Mouse (Mus musculus) adipose tissue, adult 10 weeks (tissue): Measurements from ENCODE around the gene Cyp4a12a. TPM values are rescaled to one million over a fixed set of nuclear protein-coding genes. Genes with fewer than 3 reads are reported as not detected.

Experiments
- polyA plus RNA-seq: library from polyadenylated mRNA; stranded (reverse); fragments of 350-450 nt; fragmentation: Illumina TruSeq; extraction: RNeasy Lipid Tissue Mini Kit (QIAGEN cat#74804); gene quantifications from one replicate; pipeline ENCODE4 v1.2.3, GENCODE M21; 2014; ENCODE audit warnings: low read depth, low replicate concordance

The Cyp4a12a gene
- 5.2 TPM for polyA plus RNA-seq

GRCm38 (mm10) chr4:115298746-115299145, at the start of gene Cyp4a12a:
Gene Cyp4a12a, plus strand, starts transcription at chr4:115299046.

Other genes with a start within 250 kb of the Cyp4a12a start
- 1.6 TPM for gene Tal1, start 242.6 kb upstream of the Cyp4a12a start, polyA plus RNA-seq
- gene Pdzk1ip1, start 210.3 kb upstream of the Cyp4a12a start, polyA plus RNA-seq = 117 TPM
- 0.42 TPM for gene Cyp4x1, start 164.8 kb upstream of the Cyp4a12a start, polyA plus RNA-seq
- not detected for gene Cyp4a29, start 57.0 kb upstream of the Cyp4a12a start, polyA plus RNA-seq
- 0.16 TPM for gene Cyp4a12b, start 112.6 kb downstream of the Cyp4a12a start, polyA plus RNA-seq
- gene Cyp4a30b, start 153.6 kb downstream of the Cyp4a12a start, polyA plus RNA-seq = 1.5 TPM
- gene Cyp4a14, start 197.1 kb downstream of the Cyp4a12a start, polyA plus RNA-seq = not detected
- not detected for gene Cyp4a10, start 219.2 kb downstream of the Cyp4a12a start, polyA plus RNA-seq